Mouse (Mus musculus) cerebellum, postnatal 36 days (tissue): ENCODE results near the gene Ddi2.

Experiments used
- DNase-seq, 2 experiments: peaks; one replicate each; pipeline ENCODE4 v3.0.0; 2021 to 2022; ENCODE audit warnings: mixed read lengths in 2 of 2

The Ddi2 gene

DNA sequence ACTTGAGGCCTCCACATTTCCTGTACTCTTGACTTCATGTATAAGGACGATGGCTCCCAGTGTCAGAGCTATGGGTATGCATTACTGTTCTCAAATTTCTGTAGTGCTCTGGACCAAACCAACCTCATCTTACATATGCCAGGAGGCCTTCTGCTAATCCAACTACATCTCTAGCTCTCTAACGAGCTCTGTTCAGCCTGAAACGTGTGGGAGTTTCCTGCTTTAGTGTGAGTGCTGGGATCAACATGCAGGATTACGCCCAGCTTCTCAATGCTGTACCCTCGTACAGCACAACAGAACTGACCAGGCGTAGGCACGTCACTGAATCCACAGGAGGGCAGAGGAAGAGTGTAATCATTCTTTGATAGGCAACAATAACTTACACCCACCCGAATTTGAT is 36.7 kb downstream of the Ddi2 start:
- DNase-seq, result no peak

DNA sequence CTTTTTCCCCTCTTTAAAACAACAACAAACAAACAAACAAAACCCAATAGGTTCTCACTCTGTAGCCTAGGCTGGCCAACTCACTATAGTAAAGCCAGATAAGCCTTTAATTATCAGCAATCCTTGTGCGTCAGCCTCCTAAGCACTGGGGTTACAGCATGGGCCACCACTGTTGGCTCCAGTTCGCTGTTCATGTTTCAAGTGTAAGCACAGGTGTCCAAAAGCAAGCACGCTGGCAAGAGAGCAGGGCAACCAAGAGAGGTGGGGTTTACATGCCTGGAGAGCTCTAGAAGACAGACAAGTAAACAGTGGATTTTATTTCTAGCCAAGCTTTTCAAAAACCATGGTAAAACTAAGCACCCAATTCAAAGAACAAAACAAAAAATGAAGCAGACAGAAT is 37.1 kb downstream of the Ddi2 start:
- no peak for DNase-seq

DNA sequence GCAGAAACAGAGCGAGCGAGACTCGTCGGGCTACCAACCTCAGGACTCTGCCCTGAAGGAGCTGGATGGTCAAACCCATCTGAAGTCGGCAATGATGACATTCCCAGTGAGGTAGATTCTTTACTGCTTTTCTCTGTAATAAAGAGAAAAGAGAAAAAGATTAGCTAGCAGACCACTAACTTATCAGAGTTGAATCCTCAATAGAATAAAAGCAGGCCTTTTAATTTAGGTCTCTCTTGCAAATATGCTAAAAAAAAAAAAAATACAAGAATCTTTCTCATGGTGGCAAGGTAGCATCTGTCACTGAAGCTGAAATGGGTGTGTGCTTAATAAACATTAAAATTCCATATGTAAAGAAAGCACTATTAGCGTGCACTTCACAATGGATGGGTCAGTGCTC is 37.7 kb downstream of the Ddi2 start, which contains the start of gene Rsc1a1:
Gene Rsc1a1, minus strand, starts transcription at position 101 of the 400 bp plus-strand sequence.
- DNase-seq, result no peak

DNA sequence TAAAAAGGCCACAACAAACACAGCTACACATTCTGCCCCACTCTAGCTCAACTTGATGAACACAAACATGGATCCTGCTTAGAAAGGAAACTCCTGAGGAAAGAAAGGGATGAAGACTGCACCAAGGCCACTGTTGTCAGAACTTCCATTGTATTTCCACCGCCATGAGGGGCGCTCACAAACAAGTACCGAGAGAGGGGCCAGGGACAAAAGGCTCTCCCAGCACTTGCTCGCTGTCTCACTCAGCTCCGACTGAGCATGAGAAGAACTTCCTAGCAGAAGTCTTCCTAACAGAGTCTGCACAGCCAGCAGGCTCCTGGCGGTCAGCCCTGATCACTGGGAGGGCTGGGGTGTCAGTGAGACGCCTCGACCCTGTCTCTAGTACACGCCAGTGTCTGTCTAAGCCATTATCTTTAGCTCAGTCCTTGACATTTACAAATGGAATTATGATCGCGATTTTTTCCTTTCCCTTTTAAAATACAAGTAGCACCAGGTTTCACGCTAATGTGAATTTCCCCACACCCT is 40.5 kb downstream of the Ddi2 start:
- DNase-seq, result no peak

DNA sequence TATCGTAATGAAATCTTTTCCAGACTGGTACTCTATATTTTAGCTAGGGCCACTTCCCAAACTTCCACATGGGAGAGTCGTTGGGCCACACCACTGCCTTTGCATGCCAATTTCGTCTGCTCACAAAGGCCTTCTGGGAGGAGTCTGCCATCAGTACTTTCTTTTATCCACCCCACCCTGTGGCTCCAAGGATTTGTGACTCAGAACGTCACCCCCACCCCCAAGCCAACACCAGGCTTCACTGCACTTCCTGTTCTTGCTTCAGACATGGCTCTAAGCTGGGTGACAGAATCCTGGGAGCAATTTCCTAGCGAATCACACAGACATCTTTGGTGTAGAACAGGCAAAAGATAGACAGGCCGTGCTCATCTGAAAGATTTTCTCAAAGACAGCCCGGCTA is 41.5 kb downstream of the Ddi2 start:
- no peak for DNase-seq

DNA sequence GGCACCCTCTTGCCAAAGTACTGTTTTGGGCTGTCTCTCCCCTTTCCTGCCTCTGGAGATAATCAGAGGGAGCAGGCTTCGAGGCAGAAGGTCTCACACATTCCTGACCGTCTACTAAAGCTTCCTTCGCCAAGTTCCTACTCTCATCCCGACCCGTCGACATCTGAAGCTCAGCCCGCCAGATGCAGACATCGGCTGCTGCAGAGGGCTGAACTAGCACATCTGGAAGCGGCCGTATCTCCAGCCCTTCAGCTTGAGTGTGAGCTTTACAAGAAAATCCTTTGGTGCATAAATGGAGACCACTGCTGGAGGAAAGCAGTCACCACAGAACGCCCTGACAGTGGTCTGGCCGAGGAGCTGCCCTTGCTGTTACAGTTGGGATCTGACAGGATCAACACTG is 42.3 kb downstream of the Ddi2 start:
- DNase-seq, result no peak

DNA sequence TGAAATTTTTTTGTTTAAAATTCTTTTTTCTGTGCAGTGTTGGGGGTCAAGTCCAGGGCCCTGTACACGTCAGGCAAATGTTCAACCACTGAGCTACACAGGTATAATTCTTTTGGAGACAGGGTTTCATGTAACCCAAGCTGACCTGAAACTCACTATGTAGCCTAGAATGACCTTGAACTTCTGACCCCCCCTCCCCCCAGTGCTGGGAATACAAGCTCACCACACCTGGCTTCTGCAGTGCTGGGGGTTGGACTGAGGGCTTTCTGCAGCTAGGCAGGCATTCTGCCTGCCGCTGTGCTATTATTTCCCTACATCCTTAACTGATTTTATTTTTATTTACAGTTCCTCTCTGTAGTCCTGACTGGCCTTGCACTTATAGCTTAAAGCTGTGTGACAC is 44.2 kb downstream of the Ddi2 start:
- DNase-seq, result no peak

DNA sequence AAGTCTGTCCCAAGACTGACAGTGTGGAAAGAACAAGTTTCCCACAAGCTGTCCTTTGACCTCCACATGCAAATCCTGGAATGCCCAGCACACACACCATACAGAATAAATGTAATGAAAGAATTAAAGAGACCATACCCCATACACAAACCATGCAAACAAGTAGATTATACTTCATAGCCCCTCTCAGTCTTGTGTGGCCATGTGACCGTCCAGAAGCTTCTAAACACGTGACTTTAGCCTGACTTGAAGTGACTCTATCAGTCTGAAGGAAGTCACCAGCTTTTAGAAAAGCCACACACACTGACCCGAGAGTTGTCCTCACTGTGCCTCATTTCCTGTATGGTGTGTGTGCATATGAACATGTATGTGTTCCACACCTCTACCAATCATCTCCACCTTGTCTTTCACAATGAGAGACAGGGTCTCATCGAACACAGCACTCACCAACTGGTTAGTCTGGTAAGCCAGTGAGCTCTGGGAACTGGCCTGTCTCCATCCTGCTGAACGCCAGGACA is 46.7 kb downstream of the Ddi2 start:
- DNase-seq, result no peak

DNA sequence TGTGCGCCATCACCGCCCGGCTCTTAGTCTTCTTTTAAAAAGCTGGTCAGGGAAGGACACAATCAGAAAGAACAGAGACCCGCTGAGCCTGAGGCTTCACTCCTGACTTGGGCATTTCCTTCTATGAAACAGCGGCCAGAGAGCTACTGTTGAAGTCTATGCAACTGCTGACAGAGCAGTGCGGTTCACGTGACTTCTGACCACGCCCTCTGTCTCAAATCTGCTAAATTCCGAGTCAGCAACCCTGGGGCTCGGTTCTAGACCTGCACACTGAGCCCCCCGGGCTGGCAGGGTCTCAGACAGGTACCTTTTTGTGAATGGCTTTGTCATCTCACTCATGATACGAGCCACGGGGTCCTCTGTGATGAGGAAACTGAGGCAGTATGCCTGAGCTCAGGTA is 50.9 kb downstream of the Ddi2 start:
- no peak for DNase-seq

DNA sequence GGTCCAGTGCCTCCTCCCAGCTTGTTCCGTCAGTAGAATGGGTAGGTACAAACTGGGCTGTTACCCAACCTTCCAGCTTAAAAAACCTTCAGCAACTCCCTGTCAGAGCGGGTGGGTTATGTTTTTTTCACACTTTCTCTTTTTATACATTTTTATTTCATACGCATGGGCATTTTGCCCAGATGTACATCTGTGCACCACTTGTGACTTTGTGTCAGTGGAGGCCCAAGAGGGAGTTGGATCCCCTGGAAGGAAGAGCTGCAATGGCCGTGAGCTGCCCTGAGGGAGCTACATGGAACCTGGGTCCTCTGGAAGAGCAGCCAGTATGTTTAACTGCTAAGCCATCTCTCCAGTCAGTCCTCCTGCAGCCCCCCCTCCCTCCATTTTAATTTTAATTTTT is 51.8 kb downstream of the Ddi2 start:
- no peak for DNase-seq

DNA sequence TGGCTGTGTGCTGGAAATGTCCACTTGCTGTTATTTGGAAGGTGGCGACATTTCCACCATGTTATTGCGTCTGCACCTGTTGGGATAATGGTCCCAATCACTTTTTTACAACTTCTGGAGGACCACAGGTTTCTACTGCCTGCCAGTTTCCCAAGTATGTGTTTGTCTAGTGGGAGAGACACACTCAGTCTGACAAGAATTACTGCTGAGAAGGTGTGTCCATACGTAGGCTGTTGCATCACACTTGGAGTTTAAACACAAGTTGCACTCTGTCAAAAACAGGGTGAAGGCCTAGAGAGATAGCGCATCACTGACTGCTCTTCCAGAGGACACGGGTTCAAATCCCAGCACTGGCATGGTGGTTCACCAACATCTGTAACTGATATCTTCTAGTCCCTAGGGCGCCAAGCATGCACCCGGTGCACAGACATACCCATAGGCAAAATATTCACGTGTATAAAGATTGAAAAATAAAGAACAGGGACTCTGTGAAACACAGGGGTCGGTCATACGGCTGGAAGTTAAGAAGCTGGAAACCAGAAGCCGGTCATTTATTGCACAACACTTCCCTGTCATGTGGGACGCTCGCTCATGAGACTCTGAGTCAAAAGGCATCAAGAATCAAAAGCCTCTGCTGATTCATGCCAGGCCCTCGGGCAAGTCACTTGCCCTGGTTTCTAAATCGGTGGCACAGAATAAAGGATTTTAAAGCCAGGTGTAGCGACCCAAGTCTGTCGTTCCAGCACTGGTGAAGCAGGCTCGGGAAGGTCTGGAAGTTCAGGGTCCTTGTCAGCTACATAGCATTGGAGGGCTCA is 53.1 kb downstream of the Ddi2 start:
- DNase-seq, result no peak

DNA sequence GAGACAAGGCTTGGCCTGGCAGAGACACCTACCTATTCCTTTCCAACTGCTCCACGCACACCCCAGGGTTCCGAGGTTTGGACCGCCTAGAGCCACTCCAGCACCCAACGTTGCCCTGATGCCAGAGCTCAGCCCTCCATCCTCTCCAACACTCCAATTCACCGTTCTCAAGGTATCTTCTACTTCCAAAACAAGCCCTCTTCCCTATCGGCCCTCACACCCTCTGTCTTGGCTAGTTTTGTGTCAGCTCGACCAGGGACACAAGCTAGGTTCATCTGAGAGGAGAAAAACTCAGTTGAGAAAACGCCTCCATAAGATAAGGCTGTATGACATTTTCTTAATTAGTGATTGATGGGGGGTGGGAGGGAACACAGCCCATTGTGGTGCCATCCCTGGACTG is 58.4 kb downstream of the Ddi2 start, which contains the start of gene Plekhm2:
Gene Plekhm2, minus strand, starts transcription at position 101 of the 400 bp plus-strand sequence.
- DNase-seq, result no peak

DNA sequence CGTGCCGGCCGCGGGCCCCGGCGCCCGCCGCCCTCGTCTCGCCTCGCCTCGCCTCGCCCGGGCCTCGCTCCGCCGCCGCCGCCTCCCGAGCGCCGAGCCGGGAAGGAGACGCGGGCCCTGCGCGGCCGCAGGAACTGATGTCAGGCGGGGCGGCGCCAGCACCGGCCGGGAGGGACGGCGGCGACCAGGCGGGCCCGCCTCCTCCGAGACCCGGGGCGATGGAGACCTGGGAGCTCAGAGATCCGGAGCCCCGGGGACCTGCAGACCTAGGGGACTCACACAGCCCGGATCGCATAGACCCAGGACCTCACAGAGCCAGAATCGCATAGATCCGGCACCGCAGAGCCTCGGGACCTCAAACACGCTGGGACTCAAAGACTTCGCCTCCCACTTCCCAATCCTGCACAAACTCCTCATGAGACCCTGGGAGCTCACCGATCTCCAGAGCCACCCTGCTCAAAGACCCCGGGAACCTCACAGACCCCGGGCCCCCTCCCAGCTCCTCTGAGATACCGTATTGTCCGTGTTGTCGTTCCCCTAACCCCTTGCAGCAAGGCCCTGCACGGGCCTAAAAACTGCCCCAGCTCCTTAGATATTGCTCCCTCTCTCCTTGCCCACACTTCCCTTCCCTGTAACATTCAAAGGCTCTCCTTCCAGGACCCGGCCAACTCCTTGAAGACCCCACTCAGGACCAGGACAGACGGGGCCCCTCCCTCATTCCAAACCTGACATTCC is 59.0 kb downstream of the Ddi2 start:
- peak; percentile 72 to 82 for DNase-seq

DNA sequence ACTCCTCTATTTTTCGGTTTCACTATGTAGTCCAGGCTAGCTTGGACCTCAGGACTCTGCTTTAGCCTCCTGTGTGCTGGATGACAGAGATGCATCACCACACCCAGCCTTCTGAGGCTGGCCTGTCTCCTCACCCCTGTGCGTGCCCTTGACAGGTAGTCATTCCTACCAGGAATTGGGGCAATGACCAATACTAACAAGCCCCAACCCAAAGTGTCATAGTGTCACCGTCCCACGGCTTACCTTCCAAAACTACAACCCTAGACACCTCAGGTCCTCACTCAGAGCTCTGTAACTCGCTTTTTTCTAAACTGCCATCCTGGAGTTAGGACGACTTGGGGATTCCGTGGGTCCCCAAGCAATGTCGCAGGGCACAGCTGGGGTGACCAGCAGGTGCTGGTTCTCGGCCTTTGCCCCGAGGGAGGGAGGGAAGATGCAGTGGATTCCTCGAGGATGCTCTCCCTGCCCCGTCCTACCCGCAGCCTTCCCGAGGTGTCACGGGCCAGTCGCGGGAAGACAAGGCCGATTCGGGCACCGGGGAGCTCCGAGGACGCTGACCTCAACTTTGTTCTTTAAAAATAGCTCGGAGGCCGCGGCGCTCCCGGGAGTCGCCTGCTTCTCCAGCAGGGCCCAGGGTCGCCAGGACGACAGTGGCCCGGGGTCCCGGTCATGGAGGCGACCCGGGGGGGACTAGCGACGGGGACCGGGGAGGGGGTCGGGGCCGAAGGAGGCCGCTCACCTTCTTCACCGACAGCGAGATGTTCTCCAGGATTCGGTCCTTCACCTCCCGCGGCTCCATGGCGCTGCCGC is 59.9 kb downstream of the Ddi2 start:
- DNase-seq, result peak; percentile 27 to 33

DNA sequence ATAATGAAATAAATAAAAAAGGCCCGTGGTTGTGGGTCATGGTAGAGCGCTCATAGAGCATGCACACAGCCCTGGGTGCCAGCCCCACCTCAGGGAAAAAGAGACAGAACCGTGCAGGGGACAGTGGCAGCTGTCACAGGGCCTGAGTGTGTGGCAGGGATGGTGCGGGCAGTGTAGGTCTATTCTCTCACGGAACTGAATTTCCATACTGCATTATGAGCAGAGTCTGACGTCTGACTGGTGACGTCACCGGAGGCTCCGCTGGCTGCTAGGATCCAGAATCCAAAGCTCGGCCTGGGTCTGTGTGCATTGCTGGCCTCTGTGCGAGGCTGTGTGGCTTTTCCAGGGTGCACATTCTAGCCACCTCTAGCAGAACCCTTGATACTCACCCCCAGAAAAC is 62.3 kb downstream of the Ddi2 start:
- no peak for DNase-seq

DNA sequence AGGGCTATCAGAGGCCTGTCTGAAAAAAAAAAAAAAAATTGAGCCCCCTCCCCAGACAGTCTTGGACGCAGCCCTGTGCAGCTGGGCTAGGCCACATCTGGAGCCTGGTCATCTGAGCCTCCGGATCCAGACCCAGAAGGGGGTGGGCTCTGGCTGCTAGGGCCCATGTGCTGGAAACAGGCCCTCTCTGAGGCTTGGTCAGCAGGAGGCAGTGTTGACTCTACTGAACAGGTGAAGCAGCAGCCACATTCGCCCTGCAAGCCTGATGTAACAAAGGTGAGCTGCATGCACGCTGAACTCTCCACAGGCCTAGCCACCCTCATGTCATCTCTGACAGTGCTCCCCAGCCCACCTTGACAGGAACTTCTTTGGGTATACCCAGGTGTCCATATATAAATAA is 63.5 kb downstream of the Ddi2 start:
- no peak for DNase-seq

DNA sequence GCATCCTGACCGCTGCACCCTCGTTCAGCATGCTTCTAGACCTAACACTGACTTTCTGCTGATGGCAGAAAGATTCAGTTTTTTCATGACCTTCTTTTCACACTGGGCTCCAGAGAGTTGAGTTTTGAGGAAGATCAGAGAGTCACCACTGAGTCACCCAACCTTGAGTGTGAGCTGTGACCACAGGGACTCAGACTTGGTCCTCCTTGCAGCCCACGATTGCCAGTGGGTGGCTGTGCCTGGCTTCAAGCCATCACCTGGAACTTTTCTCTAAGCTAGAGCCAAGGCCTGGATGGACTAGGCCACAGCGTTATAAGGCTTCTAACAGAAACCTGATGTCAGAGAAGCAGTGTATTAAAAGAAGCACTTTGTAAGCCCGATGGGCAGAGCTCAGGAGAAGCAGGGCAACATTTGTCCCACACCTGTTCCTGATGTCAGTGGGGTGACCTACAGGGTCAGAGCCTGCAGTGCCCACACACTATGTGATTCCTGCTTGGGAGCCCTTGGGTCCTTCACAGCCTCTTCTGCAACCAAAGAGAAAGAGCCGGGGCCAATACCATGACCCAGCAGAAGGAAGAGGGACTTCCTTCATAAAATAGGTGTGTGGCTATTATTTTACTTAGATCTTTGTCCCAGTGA is 64.3 kb downstream of the Ddi2 start:
- DNase-seq, result no peak

DNA sequence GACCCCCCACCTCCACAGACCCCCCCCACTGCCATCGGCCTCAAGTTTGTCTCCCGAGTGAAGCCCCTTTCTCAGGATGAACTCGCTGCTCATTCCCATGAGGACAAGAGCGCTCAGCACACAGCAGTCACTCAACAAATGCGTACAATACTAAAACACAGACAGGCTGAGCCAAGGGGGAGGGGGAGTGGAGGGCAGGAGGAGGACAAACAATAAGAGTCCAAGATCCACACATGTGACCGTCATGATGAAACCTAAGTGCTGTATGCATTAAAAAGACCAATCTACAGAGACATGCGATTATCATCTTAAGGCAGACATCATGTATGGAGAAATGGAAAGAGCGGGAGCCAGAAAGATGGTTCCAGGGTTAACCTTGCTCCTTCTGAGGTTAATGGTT is 66.3 kb downstream of the Ddi2 start:
- DNase-seq, result no peak

DNA sequence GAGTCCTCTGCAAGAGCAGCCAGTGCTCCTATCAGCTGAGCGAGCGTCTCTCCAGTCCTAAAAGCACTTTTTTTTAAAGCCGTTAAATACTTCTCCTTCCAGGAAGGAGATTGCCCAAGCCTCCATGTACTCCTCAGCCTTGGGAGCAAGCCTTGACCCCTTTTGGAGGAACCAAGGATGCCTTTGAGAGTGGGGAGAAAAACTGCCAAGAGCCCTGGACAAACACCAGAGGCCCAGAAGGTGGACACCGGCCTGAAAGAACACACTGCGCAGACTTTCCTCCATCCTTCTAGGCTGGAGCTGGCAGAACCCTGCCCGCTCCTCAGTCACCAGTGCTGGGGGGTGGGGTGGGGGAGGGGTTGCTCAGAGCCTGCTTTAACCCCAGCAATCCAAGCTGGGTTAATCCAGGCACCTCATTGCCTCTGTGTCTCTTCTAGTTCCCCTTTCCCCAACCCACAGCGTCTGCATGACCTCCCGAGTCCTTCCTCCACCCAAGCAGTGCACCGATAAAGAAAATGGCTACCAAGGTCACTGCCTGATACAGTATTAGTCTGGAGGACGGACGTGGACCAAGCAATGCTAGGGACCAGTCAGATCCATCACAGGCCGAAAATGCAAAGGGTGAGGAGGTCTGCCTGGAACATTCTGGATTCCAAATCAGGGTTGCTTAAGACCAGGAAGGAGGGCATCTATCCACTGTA is 67.2 kb downstream of the Ddi2 start:
- DNase-seq, result peak; percentile 39 to 60

DNA sequence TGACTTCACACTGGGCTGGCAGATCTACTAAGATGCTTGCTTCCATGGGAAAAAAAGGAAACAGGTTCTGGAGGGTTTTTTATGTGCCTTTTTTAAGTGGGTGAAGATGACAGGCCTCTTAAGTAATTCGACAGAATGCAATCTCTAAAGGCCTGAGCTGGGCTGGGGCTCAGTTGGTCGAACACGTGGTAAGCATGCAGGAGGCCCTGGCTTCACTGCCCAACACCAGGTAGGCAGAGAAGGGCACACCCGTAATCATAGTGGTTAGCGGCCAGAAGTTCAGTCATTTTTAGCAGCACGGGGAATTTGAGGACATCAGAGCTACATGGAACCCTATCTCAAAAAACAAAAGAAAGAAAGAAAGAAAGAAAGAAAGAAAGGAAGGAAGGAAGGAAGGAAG is 68.7 kb downstream of the Ddi2 start:
- DNase-seq, result no peak

DNA sequence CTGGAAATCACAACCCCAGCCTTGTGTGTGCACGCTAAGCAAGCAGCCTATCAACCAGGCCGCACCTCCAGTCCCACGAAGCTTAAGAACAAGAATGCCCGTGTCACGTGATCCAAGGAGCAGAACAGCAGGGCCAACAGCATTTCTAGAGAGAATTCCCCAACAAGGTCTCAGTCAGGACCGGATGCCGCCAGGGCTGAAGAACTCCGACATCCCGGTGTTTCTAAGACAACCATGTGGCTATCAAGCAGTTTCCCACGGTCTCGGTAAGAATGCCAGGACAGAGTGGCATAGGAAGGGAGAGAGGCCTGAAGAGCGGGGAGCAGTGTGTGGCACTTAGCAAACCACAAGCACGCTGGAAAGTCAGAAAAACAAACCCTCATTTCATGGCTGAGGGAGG is 69.4 kb downstream of the Ddi2 start:
- no peak for DNase-seq

DNA sequence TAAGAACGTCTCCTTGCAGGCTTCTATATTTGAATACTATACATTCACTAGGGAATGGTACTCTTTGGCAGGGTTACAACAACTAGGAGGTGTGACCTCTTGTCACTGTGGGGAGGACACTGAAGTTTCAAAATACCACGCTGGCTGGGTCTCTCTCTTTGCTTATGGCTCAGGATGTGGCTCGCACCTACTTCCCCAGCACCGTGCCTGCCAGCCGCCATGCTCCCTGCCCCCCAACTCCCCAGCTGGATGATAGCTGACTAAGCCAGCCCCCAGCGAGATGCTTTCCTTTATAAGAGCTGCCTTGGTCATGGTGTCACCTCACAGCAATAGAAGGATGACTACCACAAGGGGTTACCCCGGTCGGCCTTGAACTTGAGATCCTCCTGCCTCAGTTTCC is 70.2 kb downstream of the Ddi2 start:
- no peak for DNase-seq
